ENCODE assay signal across 15 mouse cellular contexts in the genomic region with DNA sequence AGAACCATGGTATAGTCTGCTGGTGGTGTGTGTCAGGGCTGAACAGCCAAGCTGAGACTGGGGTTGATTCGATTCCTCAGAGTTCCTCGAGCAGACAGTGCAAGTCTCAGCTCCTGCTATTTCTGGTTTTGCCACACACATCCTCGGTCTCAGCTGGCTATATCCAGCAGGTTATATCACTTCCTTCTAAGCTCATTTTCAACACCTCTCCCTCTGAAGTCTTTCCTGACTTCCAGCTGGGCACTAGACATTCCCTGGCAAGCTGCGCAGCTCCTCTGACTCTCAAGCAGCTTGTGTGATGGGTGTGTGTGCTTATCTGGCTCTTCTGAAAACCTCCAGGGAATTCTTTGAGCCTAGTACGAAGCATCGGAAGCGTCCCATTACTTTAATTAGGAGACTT. TPM values are rescaled to one million over a fixed set of nuclear protein-coding genes. Genes with fewer than 3 reads are reported as not detected.
DNase-seq lines count a peak whose midpoint lies in the region; ATAC-seq and TF ChIP-seq lines count a peak whose summit lies in the region.
"Had no signal": no experiment of that assay in that cellular context is flagged by ENCODE, and none has a peak within 500 bp of the region (broad histone marks: within the 10 kb centered on the region; RNA-seq: fewer than 3 reads in every experiment).

No protein-coding gene starts in this region.

- peaks cover 70% of the 10 kb centered on the region for H3K36me3 ChIP-seq in forebrain, embryonic 13.5 days (ENCODE audit: poor library complexity, severe bottlenecking)
- no peaks in the 10 kb centered on the region for H3K36me3 ChIP-seq in thymus, adult 2 months (ENCODE audit: control insufficient read depth, insufficient read depth, low read length)

- no peak overlapping the region for H3K4me2 ChIP-seq in forebrain, embryonic 13.5 days
- H3K4me2 ChIP-seq: hindbrain, embryonic 14.5 days; midbrain, embryonic 15.5 days had no signal

- TF ChIP-seq CTCF in thymus, adult 2 months (IDR thresholded peaks at IDR 0.05; ENCODE audit: borderline replicate concordance, control insufficient read depth, extremely low read depth, insufficient read depth, low read length, poor library complexity), result no peak

- no peaks in the 10 kb centered on the region for H3K27me3 ChIP-seq in forebrain, embryonic 13.5 days
- H3K27me3 ChIP-seq in thymus, adult 2 months (ENCODE audit: control insufficient read depth, insufficient read depth, low read length), result no peaks in the 10 kb centered on the region
- H3K27me3 ChIP-seq: midbrain, embryonic 15.5 days had no signal

- no peak for TF ChIP-seq POLR2A in thymus, adult 2 months (IDR thresholded peaks at IDR 0.05; ENCODE audit: control insufficient read depth, extremely low read depth, insufficient read depth, low read length, poor library complexity)

- no peak overlapping the region for H3K9ac ChIP-seq in forebrain, embryonic 13.5 days
- H3K9ac ChIP-seq: hindbrain, embryonic 14.5 days; midbrain, embryonic 15.5 days had no signal

- H3K27ac ChIP-seq in forebrain, embryonic 13.5 days, result no peak overlapping the region
- no peak overlapping the region for H3K27ac ChIP-seq in thymus, adult 2 months (ENCODE audit: control insufficient read depth, insufficient read depth, low read length)
- H3K27ac ChIP-seq: hindbrain, embryonic 14.5 days; midbrain, embryonic 15.5 days had no signal

- WGBS in forebrain, embryonic 13.5 days, result 86% methylated on average over 7 of the region's 7 CpGs
- 72% methylated on average over 7 of the region's 7 CpGs for WGBS in thymus, adult 2 months

- no peaks in the 10 kb centered on the region for H3K4me1 ChIP-seq in forebrain, embryonic 13.5 days
- no peaks in the 10 kb centered on the region for H3K4me1 ChIP-seq in thymus, adult 2 months (replicated peaks; ENCODE audit: control insufficient read depth, insufficient read depth, low read length)

- H3K9me3 ChIP-seq in forebrain, embryonic 13.5 days (replicated peaks), result no peaks in the 10 kb centered on the region
- H3K9me3 ChIP-seq: midbrain, embryonic 15.5 days had no signal

- H3K4me3 ChIP-seq in forebrain, embryonic 13.5 days, result no peak overlapping the region
- H3K4me3 ChIP-seq in thymus, adult 2 months (ENCODE audit: control insufficient read depth, insufficient read depth, low read length), result no peak overlapping the region
- H3K4me3 ChIP-seq: midbrain, embryonic 15.5 days had no signal

- DNase-seq in heart, adult 9 months (ENCODE audit: low spot score in 2 of 2), result peak; percentile 12 to 20
- no peak for DNase-seq in heart, adult 8-10 months (ENCODE audit: low spot score)
- peak; percentile 73 to 79 for DNase-seq in frontal cortex, adult 2 months (ENCODE audit: extremely low spot score in 1 of 2, low spot score in 1 of 2)
- DNase-seq in left cerebral cortex, adult 18-20 months (ENCODE audit: low spot score in 2 of 2), result peak; percentile 38 to 69
- peak; percentile 40 for DNase-seq in right cerebral cortex, postnatal 25 days
- no peak for DNase-seq in urinary bladder, adult 18-20 months (ENCODE audit: low spot score in 2 of 2)
- DNase-seq in thymus, adult 2 months, result no peak
- DNase-seq: cerebellum, adult 11 months; kidney, adult 11 months; kidney, postnatal 14 days; thymus, postnatal 4 days had no signal

- ATAC-seq in forebrain, embryonic 13.5 days, result no peak
- ATAC-seq: midbrain, embryonic 15.5 days had no signal

RNA-seq across cellular contexts. Expression of gene Scg3, which starts 7.6 kb away (rescaled TPM):
- under 1 TPM in 3 of 4 experiments, not detected in 1; 0.19 to 0.60 (median 0.19) TPM for total RNA-seq in heart, adult 8-10 months (2022)
- polyA plus RNA-seq in frontal cortex, adult 2 months (2012; rRNA removed), result 205 and 215 TPM in 2 replicates
- total RNA-seq in left cerebral cortex, adult 18-20 months (2021), result 100 to 1,000 TPM; 255 to 265 TPM
- 89.4 and 106 TPM in 2 replicates for polyA plus RNA-seq in forebrain, embryonic 13.5 days (2015; fragmentation: Nextera tagmentation; extraction: Ambion mirVana)
- polyA plus RNA-seq in thymus, adult 2 months (2012; rRNA removed), result 0.15 TPM in 2 replicates
- polyA plus RNA-seq: spleen, adult 2 months had no signal

RNA-seq across cellular contexts. Expression of gene Lysmd2, which starts 50.7 kb away (rescaled TPM):
- 10 to 100 TPM in 2 of 4 experiments, 1 to 10 TPM in 2; 7.6 to 11.7 (median 9.2) TPM for total RNA-seq in heart, adult 8-10 months (2022)
- 76.7 and 91.0 TPM in 2 replicates for polyA plus RNA-seq in frontal cortex, adult 2 months (2012; rRNA removed)
- 10 to 100 TPM; 67.1 to 67.7 TPM for total RNA-seq in left cerebral cortex, adult 18-20 months (2021)
- polyA plus RNA-seq in forebrain, embryonic 13.5 days (2015; fragmentation: Nextera tagmentation; extraction: Ambion mirVana), result 16.0 and 16.3 TPM in 2 replicates
- polyA plus RNA-seq in thymus, adult 2 months (2012; rRNA removed), result 13.6 and 16.4 TPM in 2 replicates

Comparison
In these comparisons a context has a peak if more than half of its experiments do, and no peak if none do; other contexts are left out.
1. DNase-seq: peak in heart, adult 9 months (2 of 2), frontal cortex, adult 2 months (2 of 2), left cerebral cortex, adult 18-20 months (2 of 2) and right cerebral cortex, postnatal 25 days (single experiment); none in heart, adult 8-10 months (single experiment), urinary bladder, adult 18-20 months (0 of 2) and thymus, adult 2 months (single experiment).
2. RNA of gene Scg3, which starts 7.6 kb away (polyA plus RNA-seq): 205 to 215 TPM in frontal cortex, adult 2 months and 89.4 to 106 TPM in forebrain, embryonic 13.5 days; 0.15 TPM in thymus, adult 2 months; every median in the first group is over 10 times any median in the second.